Mouse (Mus musculus) spleen, adult 10 weeks (tissue): Measurements from ENCODE around the gene Klf12. TPM values are rescaled to one million over a fixed set of nuclear protein-coding genes. Genes with fewer than 3 reads are reported as not detected.

Experiments used
- polyA plus RNA-seq: library from polyadenylated mRNA; stranded (reverse); fragments of 350-450 nt; fragmentation: Illumina TruSeq; extraction: RNeasy Lipid Tissue Mini Kit (QIAGEN cat#74804); gene quantifications from one replicate; pipeline ENCODE4 v1.2.3, GENCODE M21; 2015; ENCODE audit warnings: low replicate concordance; ENCODE audit not compliant: insufficient read depth

Klf12 gene
- 5.5 TPM for polyA plus RNA-seq

DNA sequence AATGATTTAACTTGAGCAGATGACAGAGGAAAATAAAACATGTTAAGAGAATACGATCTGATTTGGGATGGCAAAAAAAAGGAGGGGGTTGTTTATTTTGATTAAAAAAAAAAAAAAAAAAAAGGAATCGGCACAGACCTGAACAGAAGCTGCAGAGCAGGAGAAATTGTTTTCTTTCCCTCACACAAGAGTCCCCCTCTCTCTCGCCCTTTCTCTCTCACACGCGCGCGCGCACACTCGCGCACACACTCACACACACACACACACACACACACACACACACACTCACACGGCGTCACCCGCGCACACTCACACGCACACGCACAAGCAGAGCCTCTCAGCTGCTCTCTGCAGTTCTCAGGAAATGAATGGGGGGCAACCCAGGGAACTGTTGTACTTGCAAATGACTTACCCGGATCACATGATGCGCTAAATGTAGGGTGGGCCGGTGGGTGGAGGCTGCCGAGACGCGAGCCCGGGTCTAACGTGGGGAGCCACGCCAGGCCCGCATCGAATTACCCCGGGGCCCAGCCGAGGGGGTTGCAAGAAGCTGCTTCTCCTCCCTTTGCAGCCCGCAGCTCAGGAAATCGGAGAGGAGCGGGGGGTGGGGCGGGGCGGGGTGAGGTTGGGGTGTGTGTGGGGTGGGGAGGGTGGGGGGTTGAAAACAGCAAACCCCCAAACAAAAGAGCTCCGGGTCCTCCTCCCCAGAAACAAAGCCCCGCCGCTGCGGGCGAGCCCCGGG, at the start of gene Klf12:
TSS of gene Klf12 (minus strand) at position 561 of the 742 bp plus-strand sequence.

